Mouse (Mus musculus): ENCODE data around the gene Scamp3. TPM values are rescaled to one million over a fixed set of nuclear protein-coding genes. Genes with fewer than 3 reads are reported as not detected.

The Scamp3 gene
- total and polyA plus RNA-seq, 3 experiments = 4.5 to 72.7 (median 12.5) TPM

DNA sequence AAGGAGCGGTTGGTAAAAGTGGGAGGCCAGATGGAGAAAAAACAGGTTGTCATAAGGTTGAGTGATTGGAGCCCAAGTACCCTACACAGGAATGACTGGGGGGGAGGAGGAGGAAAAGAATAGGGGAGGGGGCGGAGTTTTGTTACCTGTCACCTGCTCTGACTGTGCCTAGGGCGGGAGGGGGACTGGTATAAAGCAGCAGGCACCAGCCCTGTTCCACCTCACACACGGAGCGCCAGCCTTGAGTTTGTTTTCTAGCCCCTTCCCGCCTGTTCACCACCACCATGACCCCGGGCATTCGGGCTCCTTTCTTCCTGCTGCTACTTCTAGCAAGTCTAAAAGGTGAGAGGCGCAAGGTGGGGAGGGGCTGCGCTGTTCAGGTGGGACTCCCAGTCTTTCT lies 51.6 kb downstream of the Scamp3 start, which contains the start of gene Muc1:
Gene Muc1, plus strand, starts transcription at position 222 of the 400 bp plus-strand sequence.
- peak within 1 kb of the TSS; percentile 54 for H3K4me2 ChIP-seq (ENCODE audit: insufficient read depth, low read depth, poor library complexity, severe bottlenecking)
- no peak within 1 kb of the TSS for H3K27ac ChIP-seq (ENCODE audit: insufficient read depth, low read depth)
- H3K79me2 ChIP-seq (replicated peaks; ENCODE audit: control insufficient read depth, extremely low read depth, insufficient read depth, poor library complexity, severe bottlenecking) = no peaks in the 10 kb centered on the region
- peaks cover 19 to 47% of the 10 kb centered on the region in 2 experiments for H3K4me1 ChIP-seq (ENCODE audit: control insufficient read depth in 1 of 2, insufficient read depth in 2 of 2)
- H3K9me3 ChIP-seq (replicated peaks; ENCODE audit: low read length) = no peaks in the 10 kb centered on the region
- peaks cover 0 to 13% of the 10 kb centered on the region in 2 experiments for H3K36me3 ChIP-seq (replicated peaks in 1 of 2; ENCODE audit: control insufficient read depth in 1 of 2, insufficient read depth in 1 of 2, low read length in 1 of 2)
- in situ Hi-C loops (cut with MboI; ENCODE audit: low pct_ligation_motif_present, low pct_unique_long_range_greater_than_20kb, low sequenced_read_pairs) = no loop called here
- TF ChIP-seq ELF1 (IDR thresholded peaks at IDR 0.05; ENCODE audit: low read depth, low read length) (no peak), USF1 (IDR thresholded peaks at IDR 0.05; ENCODE audit: low read depth, low read length) (no peak), CTCF (conservative IDR thresholded peaks at IDR 0.05 in 1 of 2, IDR thresholded peaks at IDR 0.05 in 1 of 2; ENCODE audit: low read depth in 2 of 2, low read length in 2 of 2) (no peak), ZNF384 (IDR thresholded peaks at IDR 0.05; ENCODE audit: low read depth, low read length) (no peak), JUND (conservative IDR thresholded peaks at IDR 0.05; ENCODE audit: low read depth, low read length) (no peak), SMC3 (IDR thresholded peaks at IDR 0.05; ENCODE audit: low read depth, low read length) (no peak), MAX (IDR thresholded peaks at IDR 0.05; ENCODE audit: low read length) (no peak), MXI1 (IDR thresholded peaks at IDR 0.05; ENCODE audit: low read depth, low read length) (no peak), SIN3A (IDR thresholded peaks at IDR 0.05; ENCODE audit: low read length) (no peak), RAD21 (IDR thresholded peaks at IDR 0.05; ENCODE audit: low read depth, low read length) (no peak), HCFC1 (IDR thresholded peaks at IDR 0.05; ENCODE audit: low read depth, low read length) (no peak), ETS1 (conservative IDR thresholded peaks at IDR 0.05; ENCODE audit: low read depth, low read length) (no peak)
- H3K9ac ChIP-seq (ENCODE audit: insufficient read depth, low read depth) = peak within 1 kb of the TSS; percentile 64
- dilution Hi-C loops (cut with MboI; ENCODE audit: extremely low pct_ligation_motif_present, extremely low pct_unique_long_range_greater_than_20kb, low sequenced_read_pairs) = no loop called here
- H3K4me3 ChIP-seq (replicated peaks in 1 of 3; ENCODE audit: low read depth in 2 of 3, low read length in 2 of 3, poor library complexity in 1 of 3) = peak within 1 kb of the TSS in 1 of 3 experiments; percentile 43
- no peak for DNase-seq (ENCODE audit: extremely low read depth)
- no peaks in the 10 kb centered on the region for H3K27me3 ChIP-seq (replicated peaks)

DNA sequence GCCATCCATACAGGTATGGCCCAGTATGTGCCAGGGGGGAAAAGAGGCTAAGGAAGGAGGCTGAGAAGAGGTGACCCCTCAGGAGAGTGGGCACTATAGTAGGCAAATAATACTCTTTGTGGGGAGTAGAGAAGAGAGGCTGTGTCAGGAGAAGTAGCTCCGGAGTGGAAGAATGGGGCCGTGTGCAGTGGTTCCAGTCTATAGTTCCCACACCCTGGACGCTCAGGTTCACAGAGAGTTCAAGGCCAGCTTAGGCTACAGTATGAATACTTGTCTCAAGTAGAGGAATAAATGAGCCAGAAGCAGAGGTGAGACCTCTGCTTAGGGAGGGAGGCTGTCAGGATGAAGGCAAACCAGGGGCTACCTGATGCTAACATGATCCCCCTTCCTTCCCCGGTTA lies 52.0 kb downstream of the Scamp3 start:
- Histone ChIP-seq H3K27ac (ENCODE audit: insufficient read depth, low read depth) (no peak overlapping the region), H3K79me2 (replicated peaks; ENCODE audit: control insufficient read depth, extremely low read depth, insufficient read depth, poor library complexity, severe bottlenecking) (no peaks in the 10 kb centered on the region), H3K9ac (ENCODE audit: insufficient read depth, low read depth) (no peak overlapping the region), H3K4me3 (replicated peaks in 1 of 3; ENCODE audit: low read depth in 2 of 3, low read length in 2 of 3, poor library complexity in 1 of 3) (no peak overlapping the region), H3K4me2 (ENCODE audit: insufficient read depth, low read depth, poor library complexity, severe bottlenecking) (no peak overlapping the region), H3K36me3 (replicated peaks in 1 of 2; ENCODE audit: control insufficient read depth in 1 of 2, insufficient read depth in 1 of 2, low read length in 1 of 2) (peaks cover 0 to 13% of the 10 kb centered on the region in 2 experiments), H3K9me3 (replicated peaks; ENCODE audit: low read length) (no peaks in the 10 kb centered on the region), H3K27me3 (replicated peaks) (no peaks in the 10 kb centered on the region), H3K4me1 (ENCODE audit: control insufficient read depth in 1 of 2, insufficient read depth in 2 of 2) (peaks cover 20 to 51% of the 10 kb centered on the region in 2 experiments)
- dilution Hi-C loops (cut with MboI; ENCODE audit: extremely low pct_ligation_motif_present, extremely low pct_unique_long_range_greater_than_20kb, low sequenced_read_pairs) = no loop called here
- no peak for TF ChIP-seq HCFC1 (IDR thresholded peaks at IDR 0.05; ENCODE audit: low read depth, low read length)
- no peak for TF ChIP-seq BHLHE40 (IDR thresholded peaks at IDR 0.05; ENCODE audit: low read depth, low read length)
- no peak for TF ChIP-seq POLR2A (IDR thresholded peaks at IDR 0.05; ENCODE audit: low read depth, low read length)
- TF ChIP-seq ELF1 (IDR thresholded peaks at IDR 0.05; ENCODE audit: low read depth, low read length) = no peak
- in situ Hi-C loops (cut with MboI; ENCODE audit: low pct_ligation_motif_present, low pct_unique_long_range_greater_than_20kb, low sequenced_read_pairs) = no loop called here
- DNase-seq (ENCODE audit: extremely low read depth) = no peak

DNA sequence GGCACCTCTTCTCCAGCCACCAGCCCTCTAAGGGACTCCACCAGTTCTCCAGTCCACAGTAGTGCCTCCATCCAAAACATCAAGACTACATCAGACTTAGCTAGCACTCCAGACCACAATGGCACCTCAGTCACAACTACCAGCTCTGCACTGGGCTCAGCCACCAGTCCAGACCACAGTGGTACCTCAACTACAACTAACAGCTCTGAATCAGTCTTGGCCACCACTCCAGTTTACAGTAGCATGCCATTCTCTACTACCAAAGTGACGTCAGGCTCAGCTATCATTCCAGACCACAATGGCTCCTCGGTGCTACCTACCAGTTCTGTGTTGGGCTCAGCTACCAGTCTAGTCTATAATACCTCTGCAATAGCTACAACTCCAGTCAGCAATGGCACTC lies 53.3 kb downstream of the Scamp3 start:
- TF ChIP-seq SMC3 (IDR thresholded peaks at IDR 0.05; ENCODE audit: low read depth, low read length) = no peak
- TF ChIP-seq POLR2AphosphoS2 (IDR thresholded peaks at IDR 0.05; ENCODE audit: low read depth, low read length) = no peak
- no peak for TF ChIP-seq IRF4 (IDR thresholded peaks at IDR 0.05; ENCODE audit: low read depth, low read length)
- H3K27ac ChIP-seq (ENCODE audit: insufficient read depth, low read depth) = no peak overlapping the region

More for the DNA sequence above, 53.3 kb downstream of the Scamp3 start:
- in situ Hi-C loops (cut with MboI; ENCODE audit: low pct_ligation_motif_present, low pct_unique_long_range_greater_than_20kb, low sequenced_read_pairs) (no loop called here), dilution Hi-C loops (cut with MboI; ENCODE audit: extremely low pct_ligation_motif_present, extremely low pct_unique_long_range_greater_than_20kb, low sequenced_read_pairs) (no loop called here)
- Histone ChIP-seq H3K9ac (ENCODE audit: insufficient read depth, low read depth) (no peak overlapping the region), H3K36me3 (replicated peaks in 1 of 2; ENCODE audit: control insufficient read depth in 1 of 2, insufficient read depth in 1 of 2, low read length in 1 of 2) (peaks cover 8 to 15% of the 10 kb centered on the region in 2 experiments), H3K27me3 (replicated peaks) (no peaks in the 10 kb centered on the region), H3K4me2 (ENCODE audit: insufficient read depth, low read depth, poor library complexity, severe bottlenecking) (no peak overlapping the region), H3K79me2 (replicated peaks; ENCODE audit: control insufficient read depth, extremely low read depth, insufficient read depth, poor library complexity, severe bottlenecking) (no peaks in the 10 kb centered on the region), H3K9me3 (replicated peaks; ENCODE audit: low read length) (no peaks in the 10 kb centered on the region), H3K4me1 (ENCODE audit: control insufficient read depth in 1 of 2, insufficient read depth in 2 of 2) (peaks cover 20 to 52% of the 10 kb centered on the region in 2 experiments), H3K4me3 (replicated peaks in 1 of 3; ENCODE audit: low read depth in 2 of 3, low read length in 2 of 3, poor library complexity in 1 of 3) (no peak overlapping the region)
- DNase-seq (ENCODE audit: extremely low read depth) = no peak
